Mouse (Mus musculus): ENCODE results near the gene Nrbf2. TPM values are rescaled to one million over a fixed set of nuclear protein-coding genes. Genes with fewer than 3 reads are reported as not detected.

The Nrbf2 gene
- 12.9 and 15.3 TPM in 2 replicates for total RNA-seq (2012; rRNA removed)

DNA sequence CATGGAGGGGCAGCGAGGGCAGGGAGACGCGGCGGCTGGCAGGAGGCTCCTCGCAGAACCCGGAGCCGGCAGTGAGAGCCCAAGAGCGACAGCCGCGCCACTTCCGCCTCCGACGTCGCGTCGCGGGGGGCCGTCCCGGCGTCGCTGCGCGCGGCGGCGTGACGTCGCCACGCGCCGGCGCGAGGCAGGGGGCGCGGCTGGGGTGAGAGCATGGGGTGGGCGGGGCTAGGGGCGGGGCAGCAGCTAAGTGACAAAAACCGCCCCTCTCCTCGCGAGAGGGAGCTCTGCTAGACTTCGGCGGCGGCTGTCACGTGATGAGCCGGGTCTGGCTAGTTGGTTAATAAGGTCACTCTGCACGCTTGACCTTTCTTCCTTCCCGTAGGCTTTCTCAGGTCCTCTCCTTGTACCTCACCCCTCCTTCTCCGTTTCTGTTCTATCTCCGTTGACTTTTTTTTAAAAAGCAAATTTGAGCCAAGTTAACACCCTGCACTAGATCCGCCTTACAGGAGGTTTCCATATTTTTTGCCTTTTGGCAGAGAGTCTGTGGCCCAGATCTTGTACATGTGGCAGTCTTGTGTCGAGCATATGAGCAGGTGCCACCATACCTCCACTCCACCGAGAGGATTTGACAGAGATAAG, at the start of gene Nrbf2:
TSS of gene Nrbf2 (minus strand) at position 130 of the 639 bp plus-strand sequence.
- H3K9me3 ChIP-seq (ENCODE audit: control insufficient read depth, insufficient read depth, low read depth, low read length), result no peaks in the 10 kb centered on the region
- in situ Hi-C loops (cut with MboI; ENCODE audit: low sequenced_read_pairs in 2 of 2, unreplicated experiment in 2 of 2), result no loop called here
- peak; percentile 95 for TF ChIP-seq CHD2 (IDR thresholded peaks at IDR 0.05; ENCODE audit: low read depth, low read length)
- TF ChIP-seq HCFC1 (IDR thresholded peaks at IDR 0.05; ENCODE audit: borderline replicate concordance, insufficient read depth, low read length), result no peak
- TF ChIP-seq MAFK (IDR thresholded peaks at IDR 0.05; ENCODE audit: insufficient read depth, low read depth, low read length), result no peak
- TF ChIP-seq ZC3H11A (IDR thresholded peaks at IDR 0.05; ENCODE audit: borderline replicate concordance, low read depth, low read length), result no peak
- no peak for TF ChIP-seq ZNF384 (IDR thresholded peaks at IDR 0.05; ENCODE audit: low read depth, low read length)

GRCm38 (mm10) chr10:67330580-67330979, 45.5 kb upstream of the Nrbf2 start:
- H3K9ac ChIP-seq (ENCODE audit: insufficient read depth, low read depth, low read length, poor library complexity, severe bottlenecking), result no peak overlapping the region
- H3K9me3 ChIP-seq (ENCODE audit: control insufficient read depth, insufficient read depth, low read depth, low read length), result no peaks in the 10 kb centered on the region
- in situ Hi-C loops (cut with MboI; ENCODE audit: low sequenced_read_pairs in 2 of 2, unreplicated experiment in 2 of 2), result no loop called here
- TF ChIP-seq CHD2 (IDR thresholded peaks at IDR 0.05; ENCODE audit: low read depth, low read length) (no peak), ZNF384 (IDR thresholded peaks at IDR 0.05; ENCODE audit: low read depth, low read length) (no peak), ZC3H11A (IDR thresholded peaks at IDR 0.05; ENCODE audit: borderline replicate concordance, low read depth, low read length) (no peak), MAFK (IDR thresholded peaks at IDR 0.05; ENCODE audit: insufficient read depth, low read depth, low read length) (peak; percentile 54; the same call in 1 of the 2 replicates), HCFC1 (IDR thresholded peaks at IDR 0.05; ENCODE audit: borderline replicate concordance, insufficient read depth, low read length) (no peak)
- no peak overlapping the region for H3K27ac ChIP-seq (ENCODE audit: insufficient read depth, low read depth, low read length, poor library complexity, severe bottlenecking)
- no peaks in the 10 kb centered on the region for H3K36me3 ChIP-seq (ENCODE audit: control insufficient read depth, insufficient read depth, low read length, poor library complexity, severe bottlenecking)
- H3K4me3 ChIP-seq (ENCODE audit: insufficient read depth in 1 of 2, low read depth in 1 of 2, low read length in 2 of 2, poor library complexity in 1 of 2, severe bottlenecking in 1 of 2), result no peak overlapping the region
- H3K4me1 ChIP-seq (ENCODE audit: control insufficient read depth in 2 of 2, insufficient read depth in 2 of 2, low read length in 2 of 2, poor library complexity in 1 of 2), result peaks cover 5 to 7% of the 10 kb centered on the region in 2 experiments; a peak in 3 of 4 replicates
- DNase-seq (ENCODE audit: low read depth, low spot score), result no peak

More for the DNA sequence above, at the start of gene Nrbf2:
- Histone ChIP-seq H3K4me3 (ENCODE audit: insufficient read depth in 1 of 2, low read depth in 1 of 2, low read length in 2 of 2, poor library complexity in 1 of 2, severe bottlenecking in 1 of 2) (peak within 1 kb of the TSS; percentile 87 to 96), H3K4me1 (ENCODE audit: control insufficient read depth in 2 of 2, insufficient read depth in 2 of 2, low read length in 2 of 2, poor library complexity in 1 of 2) (peaks cover 5 to 10% of the 10 kb centered on the region in 2 experiments; a peak in 2 of 4 replicates), H3K27ac (ENCODE audit: insufficient read depth, low read depth, low read length, poor library complexity, severe bottlenecking) (peak within 1 kb of the TSS; percentile 23), H3K36me3 (ENCODE audit: control insufficient read depth, insufficient read depth, low read length, poor library complexity, severe bottlenecking) (no peaks in the 10 kb centered on the region), H3K9ac (ENCODE audit: insufficient read depth, low read depth, low read length, poor library complexity, severe bottlenecking) (peak within 1 kb of the TSS; percentile 91)
- peak; percentile 91 for DNase-seq (ENCODE audit: low read depth, low spot score)

DNA sequence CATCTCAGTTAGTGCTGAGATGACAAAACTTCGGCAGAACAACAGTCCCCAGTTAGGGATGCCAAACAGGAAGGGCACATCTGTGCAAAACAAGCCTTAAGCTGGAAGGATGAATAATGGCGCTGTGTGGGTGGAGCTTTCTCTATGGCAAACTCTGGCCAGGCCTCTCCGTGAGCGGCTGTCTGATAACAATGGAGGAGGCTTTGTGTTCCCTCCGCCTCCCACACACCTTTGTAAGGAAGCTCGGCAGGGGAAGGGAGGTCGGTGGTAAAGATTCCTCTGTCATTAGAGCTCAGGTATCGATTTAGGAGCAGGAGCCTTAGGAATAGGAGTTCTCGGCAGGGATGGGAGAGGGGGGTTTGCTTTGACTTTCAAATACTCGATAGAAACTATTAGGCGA, 44.6 kb upstream of the Nrbf2 start:
- in situ Hi-C loops (cut with MboI; ENCODE audit: low sequenced_read_pairs in 2 of 2, unreplicated experiment in 2 of 2), result no loop called here

GRCm38 (mm10) chr10:67328208-67328607, 43.1 kb upstream of the Nrbf2 start:
- peaks cover 5 to 7% of the 10 kb centered on the region in 2 experiments; a peak in 3 of 4 replicates for H3K4me1 ChIP-seq (ENCODE audit: control insufficient read depth in 2 of 2, insufficient read depth in 2 of 2, low read length in 2 of 2, poor library complexity in 1 of 2)
- no peak for DNase-seq (ENCODE audit: low read depth, low spot score)
- H3K9ac ChIP-seq (ENCODE audit: insufficient read depth, low read depth, low read length, poor library complexity, severe bottlenecking), result no peak overlapping the region
- in situ Hi-C loops (cut with MboI; ENCODE audit: low sequenced_read_pairs in 2 of 2, unreplicated experiment in 2 of 2), result no loop called here
- H3K4me3 ChIP-seq (ENCODE audit: insufficient read depth in 1 of 2, low read depth in 1 of 2, low read length in 2 of 2, poor library complexity in 1 of 2, severe bottlenecking in 1 of 2), result no peak overlapping the region
- H3K27ac ChIP-seq (ENCODE audit: insufficient read depth, low read depth, low read length, poor library complexity, severe bottlenecking), result no peak overlapping the region
- H3K36me3 ChIP-seq (ENCODE audit: control insufficient read depth, insufficient read depth, low read length, poor library complexity, severe bottlenecking), result no peaks in the 10 kb centered on the region
- TF ChIP-seq ZNF384 (IDR thresholded peaks at IDR 0.05; ENCODE audit: low read depth, low read length), result no peak
- TF ChIP-seq CHD2 (IDR thresholded peaks at IDR 0.05; ENCODE audit: low read depth, low read length), result no peak
- no peak for TF ChIP-seq HCFC1 (IDR thresholded peaks at IDR 0.05; ENCODE audit: borderline replicate concordance, insufficient read depth, low read length)
- TF ChIP-seq MAFK (IDR thresholded peaks at IDR 0.05; ENCODE audit: insufficient read depth, low read depth, low read length), result no peak
- no peak for TF ChIP-seq ZC3H11A (IDR thresholded peaks at IDR 0.05; ENCODE audit: borderline replicate concordance, low read depth, low read length)
- H3K9me3 ChIP-seq (ENCODE audit: control insufficient read depth, insufficient read depth, low read depth, low read length), result no peaks in the 10 kb centered on the region

More for the DNA sequence above, 44.6 kb upstream of the Nrbf2 start:
- DNase-seq (ENCODE audit: low read depth, low spot score), result peak; percentile 40
- Histone ChIP-seq H3K4me3 (ENCODE audit: insufficient read depth in 1 of 2, low read depth in 1 of 2, low read length in 2 of 2, poor library complexity in 1 of 2, severe bottlenecking in 1 of 2) (peak overlapping the region in 1 of 2 experiments; percentile 51; a peak in 2 of 4 replicates), H3K36me3 (ENCODE audit: control insufficient read depth, insufficient read depth, low read length, poor library complexity, severe bottlenecking) (no peaks in the 10 kb centered on the region), H3K9me3 (ENCODE audit: control insufficient read depth, insufficient read depth, low read depth, low read length) (no peaks in the 10 kb centered on the region), H3K9ac (ENCODE audit: insufficient read depth, low read depth, low read length, poor library complexity, severe bottlenecking) (no peak overlapping the region), H3K27ac (ENCODE audit: insufficient read depth, low read depth, low read length, poor library complexity, severe bottlenecking) (no peak overlapping the region), H3K4me1 (ENCODE audit: control insufficient read depth in 2 of 2, insufficient read depth in 2 of 2, low read length in 2 of 2, poor library complexity in 1 of 2) (peaks cover 5 to 7% of the 10 kb centered on the region in 2 experiments; a peak in 3 of 4 replicates)
- TF ChIP-seq ZNF384 (IDR thresholded peaks at IDR 0.05; ENCODE audit: low read depth, low read length) (no peak), CHD2 (IDR thresholded peaks at IDR 0.05; ENCODE audit: low read depth, low read length) (no peak), MAFK (IDR thresholded peaks at IDR 0.05; ENCODE audit: insufficient read depth, low read depth, low read length) (no peak), HCFC1 (IDR thresholded peaks at IDR 0.05; ENCODE audit: borderline replicate concordance, insufficient read depth, low read length) (no peak), ZC3H11A (IDR thresholded peaks at IDR 0.05; ENCODE audit: borderline replicate concordance, low read depth, low read length) (no peak)
